Comparison of ENCODE assay signal across 8 mouse cellular contexts in genomic region chr10:68278632-68279361, GRCm38 (mm10). TPM values are rescaled to one million over a fixed set of nuclear protein-coding genes. Genes with fewer than 3 reads are reported as not detected.
DNase-seq lines count a peak whose midpoint lies in the region; ATAC-seq and TF ChIP-seq lines count a peak whose summit lies in the region.

Gene Arid5b (minus strand): TSS chr10:68278740.

- under 1% methylated on average over 23 of the region's 24 CpGs for WGBS in embryonic facial prominence, embryonic 12.5 days
- WGBS in heart, embryonic 14.5 days, result under 1% methylated on average over 24 of the region's 24 CpGs
- WGBS in liver, embryonic 12.5 days (ENCODE audit: insufficient replicate concordance), result 2% methylated on average over 24 of the region's 24 CpGs
- under 1% methylated on average over 24 of the region's 24 CpGs for WGBS in thymus, adult 2 months

- peak within 1 kb of the TSS; percentile 84 for H3K27ac ChIP-seq in embryonic facial prominence, embryonic 12.5 days
- H3K27ac ChIP-seq in heart, embryonic 14.5 days (replicated peaks in 1 of 2; ENCODE audit: control insufficient read depth in 1 of 2, insufficient read depth in 1 of 2, low read depth in 2 of 2, low read length in 2 of 2), result peak within 1 kb of the TSS; percentile 76 to 95
- H3K27ac ChIP-seq in liver, embryonic 12.5 days, result 0 out of 2 replicates have a peak within 1 kb of the TSS, but pooled peaks have one; percentile 45
- peak within 1 kb of the TSS; percentile 76 for H3K27ac ChIP-seq in thymus, adult 2 months (ENCODE audit: control insufficient read depth, insufficient read depth, low read length)

- H3K36me3 ChIP-seq in embryonic facial prominence, embryonic 12.5 days, result peaks cover 4% of the 10 kb centered on the region; the same call in 1 of the 2 replicates
- H3K36me3 ChIP-seq in heart, embryonic 14.5 days (ENCODE audit: control insufficient read depth, insufficient read depth, low read length), result peaks cover 8% of the 10 kb centered on the region
- H3K36me3 ChIP-seq in liver, embryonic 12.5 days, result no peaks in the 10 kb centered on the region
- H3K36me3 ChIP-seq in thymus, adult 2 months (ENCODE audit: control insufficient read depth, insufficient read depth, low read length), result no peaks in the 10 kb centered on the region

- ATAC-seq in embryonic facial prominence, embryonic 12.5 days (ENCODE audit: insufficient number of reproducible peaks, insufficient read depth, low FRiP score, low TSS enrichment), result no peak
- no peak for ATAC-seq in heart, embryonic 14.5 days (ENCODE audit: insufficient number of reproducible peaks, insufficient read depth, low FRiP score, low read depth)
- ATAC-seq in liver, embryonic 12.5 days, result no peak

- no peak for TF ChIP-seq POLR2A in thymus, adult 2 months (IDR thresholded peaks at IDR 0.05; ENCODE audit: control insufficient read depth, extremely low read depth, insufficient read depth, low read length, poor library complexity)

- H3K27me3 ChIP-seq in embryonic facial prominence, embryonic 12.5 days, result no peaks in the 10 kb centered on the region
- H3K27me3 ChIP-seq in heart, embryonic 14.5 days (ENCODE audit: control insufficient read depth, insufficient read depth, low read length), result no peaks in the 10 kb centered on the region
- H3K27me3 ChIP-seq in liver, embryonic 12.5 days (replicated peaks), result peaks cover 54% of the 10 kb centered on the region
- no peaks in the 10 kb centered on the region for H3K27me3 ChIP-seq in thymus, adult 2 months (ENCODE audit: control insufficient read depth, insufficient read depth, low read length)

- peak within 1 kb of the TSS; percentile 81 for H3K4me2 ChIP-seq in embryonic facial prominence, embryonic 12.5 days (replicated peaks)
- peak within 1 kb of the TSS; percentile 77 for H3K4me2 ChIP-seq in heart, embryonic 14.5 days (ENCODE audit: low read length)
- H3K4me2 ChIP-seq in liver, embryonic 12.5 days, result peak within 1 kb of the TSS; percentile 86

- peak within 1 kb of the TSS; percentile 74 for H3K4me3 ChIP-seq in embryonic facial prominence, embryonic 12.5 days
- peak within 1 kb of the TSS; percentile 73 to 87 for H3K4me3 ChIP-seq in heart, embryonic 14.5 days (ENCODE audit: control insufficient read depth in 1 of 2, insufficient read depth in 1 of 2, low read depth in 1 of 2, low read length in 2 of 2)
- H3K4me3 ChIP-seq in liver, embryonic 12.5 days, result peak within 1 kb of the TSS; percentile 61
- peak within 1 kb of the TSS; percentile 54 for H3K4me3 ChIP-seq in thymus, adult 2 months (ENCODE audit: control insufficient read depth, insufficient read depth, low read length)

- no peaks in the 10 kb centered on the region for H3K9me3 ChIP-seq in embryonic facial prominence, embryonic 12.5 days
- H3K9me3 ChIP-seq in heart, embryonic 14.5 days (ENCODE audit: control insufficient read depth, low read length), result no peaks in the 10 kb centered on the region
- H3K9me3 ChIP-seq in liver, embryonic 12.5 days (replicated peaks), result no peaks in the 10 kb centered on the region

- peaks cover 25% of the 10 kb centered on the region for H3K4me1 ChIP-seq in embryonic facial prominence, embryonic 12.5 days
- H3K4me1 ChIP-seq in heart, embryonic 14.5 days (ENCODE audit: control insufficient read depth in 2 of 2, insufficient read depth in 2 of 2, low read length in 2 of 2), result peaks cover 2 to 21% of the 10 kb centered on the region in 2 experiments; a peak in 3 of 4 replicates
- H3K4me1 ChIP-seq in liver, embryonic 12.5 days, result peaks cover 27% of the 10 kb centered on the region
- peaks cover 9% of the 10 kb centered on the region for H3K4me1 ChIP-seq in thymus, adult 2 months (replicated peaks; ENCODE audit: control insufficient read depth, insufficient read depth, low read length)

- DNase-seq in A20 (ENCODE audit: low read depth, low spot score), result peak; percentile 84
- peak; percentile 56 to 88 for DNase-seq in adrenal gland, adult (ENCODE audit: inconsistent age in 2 of 2, low spot score in 1 of 2)
- peak; percentile 78 for DNase-seq in kidney, postnatal 10 days
- peak; percentile 26 to 42 for DNase-seq in natural killer cell, adult 2 months (ENCODE audit: low spot score in 2 of 2)
- peak; percentile 52 for DNase-seq in thymus, adult 2 months

- TF ChIP-seq CTCF in thymus, adult 2 months (IDR thresholded peaks at IDR 0.05; ENCODE audit: borderline replicate concordance, control insufficient read depth, extremely low read depth, insufficient read depth, low read length, poor library complexity), result no peak

- peak within 1 kb of the TSS; percentile 60 for H3K9ac ChIP-seq in embryonic facial prominence, embryonic 12.5 days
- peak within 1 kb of the TSS; percentile 89 for H3K9ac ChIP-seq in heart, embryonic 14.5 days (ENCODE audit: low read length)
- peak within 1 kb of the TSS; percentile 66 for H3K9ac ChIP-seq in liver, embryonic 12.5 days

RNA-seq across cellular contexts. Expression of gene Arid5b, which starts in this region (rescaled TPM):
- polyA plus RNA-seq in embryonic facial prominence, embryonic 12.5 days (2016; fragmentation: Nextera tagmentation; extraction: Ambion mirVana), result 47.6 and 50.9 TPM in 2 replicates
- 23.0 and 23.3 TPM in 2 replicates for polyA plus RNA-seq in heart, embryonic 14.5 days (2014; fragmentation: Nextera tagmentation; extraction: Ambion mirVana)
- polyA plus RNA-seq in liver, embryonic 12.5 days (2016; fragmentation: Nextera tagmentation; extraction: Ambion mirVana), result 6.5 and 7.2 TPM in 2 replicates
- 4.0 and 4.6 TPM in 2 replicates for polyA plus RNA-seq in thymus, adult 2 months (2012; rRNA removed)

Comparison
In these comparisons a context has a peak if more than half of its experiments do, and no peak if none do; other contexts are left out.
1. DNase-seq: peak in every context shown above with its lines; median percentile 84 in A20; 78 in kidney, postnatal 10 days; 72 in adrenal gland, adult; 52 in thymus, adult 2 months; 34 in natural killer cell, adult 2 months.